Mouse (Mus musculus): ENCODE measurements around the gene Atp5c1.

GRCm38 (mm10) chr2:10014951-10015635 lies 65.2 kb downstream of the Atp5c1 start:
- no peak for TF ChIP-seq CTCF (IDR thresholded peaks at IDR 0.05; ENCODE audit: low read depth)
- no peak for TF ChIP-seq EP300 (IDR thresholded peaks at IDR 0.05; ENCODE audit: low read depth)

Measured in liver, embryonic 14.5 days (tissue).